Mouse (Mus musculus) myocyte (in vitro differentiated cells): ENCODE measurements at regions not wholly inside any gene's neighbourhood (a gene's known extent, or its start where the extent isn't known, plus 50 kb on each side); places are given as distances from the start of the nearest gene placed in this dataset.

Source experiments
- CEBPB ChIP-seq: IDR thresholded peaks from 2 replicates; pipeline ENCODE4 v1.6.1; 2011; ENCODE audit warnings: mild to moderate bottlenecking, moderate library complexity; ENCODE audit not compliant: poor library complexity, insufficient read depth, severe bottlenecking
- E2F4 ChIP-seq: IDR thresholded peaks from one replicate; pipeline ENCODE4 v1.6.1; 2011; ENCODE audit warnings: mild to moderate bottlenecking, control low read depth, moderate library complexity; ENCODE audit not compliant: insufficient read depth
- MAX ChIP-seq: IDR thresholded peaks from one replicate; pipeline ENCODE4 v1.6.1; 2011; ENCODE audit warnings: low read depth, mild to moderate bottlenecking, control low read depth
- MYOD1 ChIP-seq, 3 experiments: IDR thresholded peaks; one replicate each; pipeline ENCODE4 v1.6.1; 2011; ENCODE audit warnings: control low read depth in 2 of 3, low read depth in 2 of 3, mild to moderate bottlenecking in 2 of 3, moderate library complexity in 1 of 3; ENCODE audit not compliant: insufficient read length in 2 of 3, control insufficient read depth in 1 of 3
- MYOG ChIP-seq, 3 experiments: IDR thresholded peaks; one replicate each; pipeline ENCODE4 v1.6.1; 2011; ENCODE audit warnings: control low read depth in 2 of 3, low read depth in 2 of 3, mild to moderate bottlenecking in 2 of 3; ENCODE audit not compliant: insufficient read length in 2 of 3, control insufficient read depth in 1 of 3, insufficient read depth in 1 of 3
- POLR2A ChIP-seq: IDR thresholded peaks from one replicate; pipeline ENCODE4 v1.6.1; 2011; ENCODE audit warnings: low read depth, mild to moderate bottlenecking, control low read depth, moderate library complexity; ENCODE audit not compliant: insufficient read length

DNA sequence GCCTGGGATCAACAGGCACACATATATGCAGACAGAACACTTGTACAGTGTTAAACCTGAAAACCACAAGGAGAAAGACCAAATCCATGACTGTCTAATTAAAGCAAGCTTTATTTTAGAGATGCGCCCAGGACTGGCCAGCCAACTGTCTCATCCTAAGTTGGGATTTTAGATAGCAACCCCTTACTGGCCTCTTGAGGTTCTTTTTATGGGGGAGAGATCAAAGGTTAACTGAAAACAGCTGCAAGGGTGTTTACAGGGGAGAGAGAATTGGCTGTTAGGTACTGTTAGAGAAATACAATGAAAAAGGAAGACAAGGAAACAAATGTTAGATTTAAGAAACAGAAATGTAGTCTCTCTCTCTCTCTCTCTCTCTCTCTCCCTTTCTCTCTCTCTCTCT lies 202.4 kb upstream of the Thpo start:
- no peak for TF ChIP-seq POLR2A
- TF ChIP-seq MAX, result no peak
- TF ChIP-seq E2F4, result no peak
- TF ChIP-seq MYOD1 (IDR thresholded peaks at IDR 0.05; ENCODE audit: control insufficient read depth in 1 of 3, insufficient read length in 2 of 3, low read depth in 2 of 3), result no peak
- TF ChIP-seq CEBPB, result no peak
- no peak for TF ChIP-seq MYOG (IDR thresholded peaks at IDR 0.05; ENCODE audit: control insufficient read depth in 1 of 3, insufficient read depth in 1 of 3, insufficient read length in 2 of 3, low read depth in 2 of 3)
